Mouse (Mus musculus): ENCODE measurements at regions not wholly inside any gene's neighbourhood (a gene's known extent, or its start where the extent isn't known, plus 50 kb on each side); places are given as distances from the start of the nearest gene placed in this dataset.
A peak's percentile ranks its signal among the peaks of the same experiment; 100 is the strongest.

- no peak for DNase-seq (ENCODE audit: low read depth, low spot score)
These were observed 79.0 kb upstream of the Jade1 start for GRCm38 (mm10) chr3:41476516-41476915.

- no peak for DNase-seq (ENCODE audit: low read depth, low spot score)
These were observed 82.9 kb upstream of the Jade1 start for GRCm38 (mm10) chr3:41472586-41472985.

- DNase-seq (ENCODE audit: low read depth, low spot score), result no peak
These were observed 86.4 kb upstream of the Jade1 start for GRCm38 (mm10) chr3:41469106-41469505.

GRCm38 (mm10) chr3:41467857-41468256 is 87.7 kb upstream of the Jade1 start:
- no peak for DNase-seq (ENCODE audit: low read depth, low spot score)

- DNase-seq (ENCODE audit: low read depth, low spot score), result no peak
These were observed 89.6 kb upstream of the Jade1 start for GRCm38 (mm10) chr3:41465893-41466292.

GRCm38 (mm10) chr3:41462953-41463644 is 92.4 kb upstream of the Jade1 start:
- DNase-seq (ENCODE audit: low read depth, low spot score), result no peak

GRCm38 (mm10) chr3:41460131-41460530 is 95.4 kb upstream of the Jade1 start:
- DNase-seq (ENCODE audit: low read depth, low spot score), result no peak

- no peak for DNase-seq (ENCODE audit: low read depth, low spot score)
These were observed 97.4 kb upstream of the Jade1 start for GRCm38 (mm10) chr3:41458156-41458555.

GRCm38 (mm10) chr3:41453525-41453924 is 102.0 kb upstream of the Jade1 start:
- DNase-seq (ENCODE audit: low read depth, low spot score), result no peak

GRCm38 (mm10) chr3:41452716-41453090 is 102.8 kb upstream of the Jade1 start:
- DNase-seq (ENCODE audit: low read depth, low spot score), result no peak

GRCm38 (mm10) chr3:41452020-41452715 is 103.4 kb upstream of the Jade1 start:
- DNase-seq (ENCODE audit: low read depth, low spot score), result no peak

- DNase-seq (ENCODE audit: low read depth, low spot score), result no peak
These were observed 104.8 kb upstream of the Jade1 start for GRCm38 (mm10) chr3:41450696-41451095.

- DNase-seq (ENCODE audit: low read depth, low spot score), result no peak
These were observed 111.2 kb upstream of the Jade1 start for GRCm38 (mm10) chr3:41444243-41444753.

- DNase-seq (ENCODE audit: low read depth, low spot score), result no peak
These were observed 119.3 kb upstream of the Jade1 start for GRCm38 (mm10) chr3:41436238-41436637.

- no peak for DNase-seq (ENCODE audit: low read depth, low spot score)
These were observed 122.4 kb upstream of the Jade1 start for GRCm38 (mm10) chr3:41433106-41433505.

GRCm38 (mm10) chr3:41432376-41432775 is 123.2 kb upstream of the Jade1 start:
- no peak for DNase-seq (ENCODE audit: low read depth, low spot score)

GRCm38 (mm10) chr3:41430191-41430590 is 125.3 kb upstream of the Jade1 start:
- DNase-seq (ENCODE audit: low read depth, low spot score), result no peak

- DNase-seq (ENCODE audit: low read depth, low spot score), result no peak
These were observed 128.6 kb upstream of the Jade1 start for GRCm38 (mm10) chr3:41426946-41427345.

- no peak for DNase-seq (ENCODE audit: low read depth, low spot score)
These were observed 129.7 kb upstream of the Jade1 start for GRCm38 (mm10) chr3:41425863-41426262.

GRCm38 (mm10) chr3:41424142-41424939 is 131.2 kb upstream of the Jade1 start:
- peak; percentile 31 for DNase-seq (ENCODE audit: low read depth, low spot score)

GRCm38 (mm10) chr3:41423630-41424029 is 131.9 kb upstream of the Jade1 start:
- peak; percentile 28 for DNase-seq (ENCODE audit: low read depth, low spot score)
